27 mouse cellular contexts compared by ENCODE assay signal in genomic region chr4:91349579-91349978, GRCm38 (mm10). TPM values are rescaled to one million over a fixed set of nuclear protein-coding genes. Genes with fewer than 3 reads are reported as not detected.
"Had no signal": no experiment of that assay in that cellular context is flagged by ENCODE, and none has a peak within 500 bp of the region (broad histone marks: within the 10 kb centered on the region; RNA-seq: fewer than 3 reads in every experiment).

No protein-coding gene starts in this region.

- H3K27me3 ChIP-seq: heart, embryonic 12.5 days; hindbrain, embryonic 12.5 days; intestine, embryonic 15.5 days; limb, embryonic 12.5 days; liver, embryonic 13.5 days had no signal

- H3K4me2 ChIP-seq: heart, embryonic 12.5 days; hindbrain, embryonic 12.5 days; hindbrain, embryonic 14.5 days; intestine, embryonic 15.5 days; limb, embryonic 12.5 days; liver, embryonic 11.5 days; liver, embryonic 13.5 days had no signal

- H3K9me3 ChIP-seq: heart, embryonic 10.5 days; heart, embryonic 12.5 days; hindbrain, embryonic 10.5 days; hindbrain, embryonic 12.5 days; intestine, embryonic 15.5 days; limb, embryonic 10.5 days; limb, embryonic 12.5 days; liver, embryonic 13.5 days had no signal

- DNase-seq: gastrocnemius, adult 2 months; gastrocnemius, postnatal 10 days; gastrocnemius, postnatal 25 days; heart, adult 18-20 months; heart, postnatal 10 days; heart, postnatal 4 days; kidney, adult 18-20 months; kidney, adult 8-10 months; kidney, postnatal 10 days; kidney, postnatal 25 days; kidney, postnatal 4 days; liver; liver, embryonic 13.5 days had no signal

- H3K9ac ChIP-seq: heart, embryonic 12.5 days; hindbrain, embryonic 12.5 days; hindbrain, embryonic 14.5 days; intestine, embryonic 15.5 days; limb, embryonic 12.5 days; liver, embryonic 13.5 days had no signal

- H3K27ac ChIP-seq: gastrocnemius, adult 2 months; heart, embryonic 10.5 days; hindbrain, embryonic 10.5 days; hindbrain, embryonic 12.5 days; hindbrain, embryonic 14.5 days; intestine, embryonic 15.5 days; layer of hippocampus, adult 2 months; limb, embryonic 10.5 days; limb, embryonic 12.5 days; liver, embryonic 13.5 days had no signal

- H3K4me3 ChIP-seq: gastrocnemius, adult 2 months; heart, embryonic 10.5 days; heart, embryonic 12.5 days; hindbrain, embryonic 10.5 days; hindbrain, embryonic 12.5 days; intestine, embryonic 15.5 days; layer of hippocampus, adult 2 months; limb, embryonic 10.5 days; limb, embryonic 12.5 days; liver, embryonic 13.5 days had no signal

- ATAC-seq: hindbrain, embryonic 16.5 days; inflammation-experienced regulatory T-cells, adult 6 months; intestine, embryonic 15.5 days; intestine, postnatal 0 days had no signal

- H3K4me1 ChIP-seq: heart, embryonic 10.5 days; heart, embryonic 12.5 days; hindbrain, embryonic 10.5 days; intestine, embryonic 15.5 days; liver, embryonic 13.5 days had no signal

- H3K36me3 ChIP-seq: heart, embryonic 10.5 days; heart, embryonic 12.5 days; intestine, embryonic 15.5 days; limb, embryonic 10.5 days; limb, embryonic 12.5 days; liver, embryonic 13.5 days had no signal

RNA-seq across cellular contexts. Expression of gene Elavl2, which starts 51.0 kb away (rescaled TPM):
- total RNA-seq: granulocyte monocyte progenitor cell, adult 5-6 weeks had no signal
